Mouse (Mus musculus): Measurements from ENCODE around the gene C1ql3. TPM values are rescaled to one million over a fixed set of nuclear protein-coding genes. Genes with fewer than 3 reads are reported as not detected.

The C1ql3 gene
- polyA plus RNA-seq, 1 experiment, result 1.1 TPM

- Histone ChIP-seq H3K27ac (ENCODE audit: control insufficient read depth, insufficient read depth, low read length) (no peak overlapping the region), H3K4me1 (replicated peaks; ENCODE audit: control insufficient read depth, insufficient read depth, low read length) (peaks cover 18% of the 10 kb centered on the region), H3K4me3 (ENCODE audit: control insufficient read depth, insufficient read depth, low read length) (no peak overlapping the region), H3K36me3 (ENCODE audit: control insufficient read depth, insufficient read depth, low read length) (no peaks in the 10 kb centered on the region), H3K27me3 (ENCODE audit: control insufficient read depth, insufficient read depth, low read length) (peaks cover 2% of the 10 kb centered on the region; the same call in 1 of the 2 replicates)
- TF ChIP-seq CTCF (IDR thresholded peaks at IDR 0.05; ENCODE audit: borderline replicate concordance, control insufficient read depth, extremely low read depth, insufficient read depth, low read length, poor library complexity) (no peak), POLR2A (IDR thresholded peaks at IDR 0.05; ENCODE audit: control insufficient read depth, extremely low read depth, insufficient read depth, low read length, poor library complexity) (no peak)
- no peak for DNase-seq
- WGBS, result 93% methylated on average over 1 of the region's 1 CpGs
Measured at GRCm38 (mm10) chr2:13008433-13008832, 3.2 kb downstream of the C1ql3 start.

- Histone ChIP-seq H3K4me3 (ENCODE audit: control insufficient read depth, insufficient read depth, low read length) (no peak overlapping the region), H3K36me3 (ENCODE audit: control insufficient read depth, insufficient read depth, low read length) (no peaks in the 10 kb centered on the region), H3K4me1 (replicated peaks; ENCODE audit: control insufficient read depth, insufficient read depth, low read length) (no peaks in the 10 kb centered on the region), H3K27ac (ENCODE audit: control insufficient read depth, insufficient read depth, low read length) (no peak overlapping the region), H3K27me3 (ENCODE audit: control insufficient read depth, insufficient read depth, low read length) (no peaks in the 10 kb centered on the region)
- no peak for TF ChIP-seq CTCF (IDR thresholded peaks at IDR 0.05; ENCODE audit: borderline replicate concordance, control insufficient read depth, extremely low read depth, insufficient read depth, low read length, poor library complexity)
- TF ChIP-seq POLR2A (IDR thresholded peaks at IDR 0.05; ENCODE audit: control insufficient read depth, extremely low read depth, insufficient read depth, low read length, poor library complexity), result no peak
- 97% methylated on average over 2 of the region's 2 CpGs for WGBS
- DNase-seq, result no peak
Measured at GRCm38 (mm10) chr2:13000026-13000425, 11.6 kb downstream of the C1ql3 start.

GRCm38 (mm10) chr2:12984901-12985732 is 26.5 kb downstream of the C1ql3 start:
- WGBS, result 93% methylated on average over 4 of the region's 4 CpGs
- no peak for DNase-seq
- Histone ChIP-seq H3K4me1 (replicated peaks; ENCODE audit: control insufficient read depth, insufficient read depth, low read length) (no peaks in the 10 kb centered on the region), H3K27me3 (ENCODE audit: control insufficient read depth, insufficient read depth, low read length) (no peaks in the 10 kb centered on the region), H3K4me3 (ENCODE audit: control insufficient read depth, insufficient read depth, low read length) (no peak overlapping the region), H3K36me3 (ENCODE audit: control insufficient read depth, insufficient read depth, low read length) (no peaks in the 10 kb centered on the region), H3K27ac (ENCODE audit: control insufficient read depth, insufficient read depth, low read length) (no peak overlapping the region)
- no peak for TF ChIP-seq CTCF (IDR thresholded peaks at IDR 0.05; ENCODE audit: borderline replicate concordance, control insufficient read depth, extremely low read depth, insufficient read depth, low read length, poor library complexity)
- TF ChIP-seq POLR2A (IDR thresholded peaks at IDR 0.05; ENCODE audit: control insufficient read depth, extremely low read depth, insufficient read depth, low read length, poor library complexity), result no peak

DNA sequence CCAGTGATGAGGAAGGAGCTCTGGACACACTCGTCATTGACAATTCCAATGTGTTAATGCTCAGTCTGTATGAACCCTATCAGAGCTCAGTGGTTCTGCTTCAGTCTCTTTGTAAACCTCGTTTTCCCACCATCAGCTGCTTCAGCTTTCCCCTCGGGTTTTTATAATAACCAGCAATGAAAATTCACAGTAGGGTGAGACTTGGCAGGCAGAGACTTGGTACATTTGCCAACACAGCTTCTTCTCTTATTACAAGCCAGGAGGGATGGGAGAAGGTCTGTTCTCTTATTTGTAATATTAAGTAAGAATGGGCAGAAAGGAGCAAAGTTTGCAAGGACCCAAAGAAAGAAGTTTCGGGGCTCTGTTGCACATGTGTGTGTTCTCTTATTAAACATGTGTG is 32.8 kb downstream of the C1ql3 start:
- Histone ChIP-seq H3K4me3 (ENCODE audit: control insufficient read depth, insufficient read depth, low read length) (no peak overlapping the region), H3K27ac (ENCODE audit: control insufficient read depth, insufficient read depth, low read length) (no peak overlapping the region), H3K4me1 (replicated peaks; ENCODE audit: control insufficient read depth, insufficient read depth, low read length) (no peaks in the 10 kb centered on the region), H3K36me3 (ENCODE audit: control insufficient read depth, insufficient read depth, low read length) (no peaks in the 10 kb centered on the region), H3K27me3 (ENCODE audit: control insufficient read depth, insufficient read depth, low read length) (no peaks in the 10 kb centered on the region)
- WGBS, result 88% methylated on average over 4 of the region's 4 CpGs
- no peak for TF ChIP-seq POLR2A (IDR thresholded peaks at IDR 0.05; ENCODE audit: control insufficient read depth, extremely low read depth, insufficient read depth, low read length, poor library complexity)
- no peak for TF ChIP-seq CTCF (IDR thresholded peaks at IDR 0.05; ENCODE audit: borderline replicate concordance, control insufficient read depth, extremely low read depth, insufficient read depth, low read length, poor library complexity)
- DNase-seq, result no peak

DNA sequence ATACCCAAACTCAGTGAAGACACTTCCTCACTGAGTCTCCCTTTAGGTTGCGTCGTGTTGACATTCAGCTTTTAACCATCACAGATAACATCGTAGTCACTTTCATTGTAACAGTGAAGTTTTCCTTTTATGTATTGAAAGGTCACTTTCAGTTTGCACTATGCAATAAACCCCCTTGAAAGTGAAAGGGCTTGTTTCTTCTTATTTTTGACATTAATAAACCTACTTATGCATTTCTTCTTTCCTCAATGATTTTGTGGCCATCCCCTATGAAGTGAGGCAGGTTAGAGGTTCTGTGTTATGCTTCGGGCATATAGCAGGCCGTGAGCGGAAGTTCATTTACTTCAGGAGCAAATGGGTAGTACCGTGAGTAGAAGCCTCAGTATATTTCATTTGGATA is 34.2 kb downstream of the C1ql3 start:
- no peak for DNase-seq
- 95% methylated on average over 7 of the region's 7 CpGs for WGBS
- Histone ChIP-seq H3K27me3 (ENCODE audit: control insufficient read depth, insufficient read depth, low read length) (no peaks in the 10 kb centered on the region), H3K27ac (ENCODE audit: control insufficient read depth, insufficient read depth, low read length) (no peak overlapping the region), H3K36me3 (ENCODE audit: control insufficient read depth, insufficient read depth, low read length) (no peaks in the 10 kb centered on the region), H3K4me1 (replicated peaks; ENCODE audit: control insufficient read depth, insufficient read depth, low read length) (no peaks in the 10 kb centered on the region), H3K4me3 (ENCODE audit: control insufficient read depth, insufficient read depth, low read length) (no peak overlapping the region)
- TF ChIP-seq CTCF (IDR thresholded peaks at IDR 0.05; ENCODE audit: borderline replicate concordance, control insufficient read depth, extremely low read depth, insufficient read depth, low read length, poor library complexity) (no peak), POLR2A (IDR thresholded peaks at IDR 0.05; ENCODE audit: control insufficient read depth, extremely low read depth, insufficient read depth, low read length, poor library complexity) (no peak)

DNA sequence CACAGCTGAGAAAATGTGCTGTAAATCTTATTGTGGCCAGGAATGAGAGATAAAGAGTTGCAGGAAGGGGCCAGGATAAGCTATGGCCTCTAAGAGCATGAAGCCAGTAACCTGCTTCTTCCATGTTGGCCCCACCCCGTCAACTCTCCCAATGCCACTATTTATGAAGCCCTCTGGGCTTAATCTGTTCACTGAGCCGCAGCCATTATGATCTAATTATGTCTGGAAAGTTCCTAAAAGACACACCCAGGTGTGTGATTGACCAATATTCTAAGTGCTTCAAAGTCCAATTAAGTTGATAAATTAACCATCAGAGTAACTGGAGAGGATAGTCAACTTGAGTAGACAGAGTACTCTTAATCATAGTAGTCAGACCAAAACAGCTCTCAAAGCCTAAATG is 37.9 kb downstream of the C1ql3 start:
- H3K27me3 ChIP-seq (ENCODE audit: control insufficient read depth, insufficient read depth, low read length), result no peaks in the 10 kb centered on the region
- no peak for TF ChIP-seq POLR2A (IDR thresholded peaks at IDR 0.05; ENCODE audit: control insufficient read depth, extremely low read depth, insufficient read depth, low read length, poor library complexity)
- TF ChIP-seq CTCF (IDR thresholded peaks at IDR 0.05; ENCODE audit: borderline replicate concordance, control insufficient read depth, extremely low read depth, insufficient read depth, low read length, poor library complexity), result no peak
- no peaks in the 10 kb centered on the region for H3K36me3 ChIP-seq (ENCODE audit: control insufficient read depth, insufficient read depth, low read length)
- H3K4me3 ChIP-seq (ENCODE audit: control insufficient read depth, insufficient read depth, low read length), result no peak overlapping the region
- no peaks in the 10 kb centered on the region for H3K4me1 ChIP-seq (replicated peaks; ENCODE audit: control insufficient read depth, insufficient read depth, low read length)
- 98% methylated on average over 2 of the region's 2 CpGs for WGBS
- H3K27ac ChIP-seq (ENCODE audit: control insufficient read depth, insufficient read depth, low read length), result no peak overlapping the region
- DNase-seq, result no peak
